Mouse (Mus musculus) spleen, adult 2 months (tissue): ENCODE measurements around the gene Tmem132d.

Experiments used
- CTCF ChIP-seq: fragments of 200-500 bp; IDR thresholded peaks from 2 replicates; pipeline ENCODE4 v1.5.1; 2011; ENCODE audit warnings: mild to moderate bottlenecking, inconsistent platforms; ENCODE audit not compliant: insufficient read depth, insufficient read length, insufficient replicate concordance; ENCODE audit errors: extremely low read depth
- POLR2A ChIP-seq: fragments of 200-500 bp; IDR thresholded peaks from 2 replicates; pipeline ENCODE4 v1.6.1; 2011; ENCODE audit warnings: low read depth, low read length, inconsistent platforms

- no peak for TF ChIP-seq CTCF
- no peak for TF ChIP-seq POLR2A
Observed at GRCm38 (mm10) chr5:128422090-128422489, 10.8 kb downstream of the Tmem132d start.
